Mouse (Mus musculus) spleen, adult 12 weeks (tissue): Measurements from ENCODE around the gene Prc1.

Experiments
- DNase-seq: peaks from one replicate; pipeline ENCODE4 v3.0.0; 2022; ENCODE audit warnings: low spot score

Prc1 gene

DNA sequence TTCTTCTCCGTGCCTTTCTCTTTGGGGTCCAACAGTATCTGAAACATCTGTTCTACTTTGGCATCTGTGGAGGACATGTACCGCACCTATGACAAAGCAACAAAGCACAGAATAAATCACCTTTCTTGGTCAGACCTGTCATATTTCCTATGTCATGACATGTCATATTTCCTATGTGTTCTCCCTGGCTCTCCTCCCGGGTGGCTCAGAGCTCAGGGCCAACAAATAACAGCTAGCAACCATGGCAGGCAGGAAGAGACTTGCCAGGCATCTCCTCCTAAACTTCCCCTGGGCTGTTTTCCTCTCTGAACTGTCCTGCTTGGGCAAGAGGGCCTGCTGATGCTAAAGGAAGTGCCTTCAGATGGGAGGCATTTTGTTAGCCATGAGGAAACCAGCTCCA lies 42.7 kb downstream of the Prc1 start:
- DNase-seq = no peak

DNA sequence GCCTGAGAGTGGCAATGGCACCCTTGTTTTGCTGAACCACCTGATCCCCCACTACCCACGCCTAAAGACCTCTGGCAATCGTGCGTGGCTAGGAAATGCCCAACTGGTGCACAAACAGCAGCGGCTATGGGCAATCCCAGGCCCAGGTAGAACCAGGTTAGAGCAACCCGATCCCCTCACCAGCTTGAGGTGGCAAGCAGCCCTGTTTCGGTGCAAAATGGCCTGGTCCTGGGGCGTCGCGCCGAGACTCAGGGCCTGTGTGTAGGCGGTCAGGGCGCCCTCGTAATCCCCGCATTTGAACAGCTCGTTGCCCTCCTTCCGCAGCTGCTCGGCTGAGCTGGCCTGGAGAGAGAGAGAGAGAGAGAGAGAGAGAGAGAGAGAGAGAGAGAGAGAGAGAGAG lies 45.1 kb downstream of the Prc1 start:
- no peak for DNase-seq

DNA sequence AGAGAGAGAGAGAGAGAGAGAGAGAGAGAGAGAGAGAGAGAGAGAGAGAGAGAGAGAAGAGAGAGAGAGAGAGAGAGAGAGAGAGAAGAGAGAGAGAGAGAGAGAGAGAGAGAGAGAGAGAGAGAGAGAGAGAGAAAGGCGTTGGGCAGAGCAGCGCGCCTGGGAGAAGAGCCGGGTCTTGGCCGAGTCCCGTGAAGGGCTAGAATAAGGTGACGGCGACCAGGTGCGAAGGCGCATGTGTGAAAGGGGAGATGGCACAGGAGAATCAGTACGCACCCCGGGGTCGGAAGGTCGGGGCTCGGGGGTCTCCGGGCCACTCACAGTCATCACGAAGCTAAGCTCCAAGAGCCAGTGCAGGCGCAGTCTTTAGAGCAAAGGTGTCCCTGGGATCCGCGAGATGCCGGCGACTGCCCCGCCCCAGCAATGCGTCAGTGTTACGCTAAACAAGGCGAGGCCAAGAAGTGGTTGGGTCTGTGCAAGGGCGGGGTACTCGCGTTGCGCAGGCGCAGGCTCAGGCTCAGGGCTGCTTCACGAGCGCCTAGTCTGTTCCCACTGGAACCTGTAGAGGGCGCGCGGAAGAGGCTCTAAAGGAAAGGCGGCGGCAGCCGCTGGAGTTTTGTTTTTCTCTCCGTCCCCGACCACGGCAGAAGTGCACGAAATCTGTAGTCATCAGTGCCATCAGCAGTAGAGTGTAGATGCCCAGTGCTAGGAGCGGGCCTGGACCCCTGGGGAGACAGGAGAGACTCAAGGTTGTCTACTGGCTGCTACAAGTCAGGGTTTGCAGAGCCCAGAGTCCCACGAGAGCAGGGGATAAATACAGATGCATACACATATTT lies 45.8 kb downstream of the Prc1 start:
- peak; percentile 97 for DNase-seq

DNA sequence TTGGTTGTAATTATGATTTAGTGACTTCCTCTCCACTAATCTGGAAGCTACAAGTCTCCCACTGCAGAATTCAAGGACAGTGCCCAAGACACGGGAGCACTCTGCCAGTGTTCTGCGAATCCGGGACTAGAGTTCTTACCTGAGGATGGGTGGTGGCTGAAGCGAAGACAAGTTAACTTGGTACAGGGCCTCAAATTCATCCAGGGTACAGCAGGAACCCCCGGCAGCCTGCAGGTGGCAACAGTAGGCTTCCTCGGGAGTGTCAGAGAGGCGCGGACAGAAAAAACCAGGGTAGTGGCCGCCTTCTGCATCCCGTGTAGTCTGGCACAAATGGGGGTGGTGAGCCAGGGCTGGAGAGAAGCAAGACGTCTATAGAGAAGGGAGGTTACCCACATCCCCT lies 46.5 kb downstream of the Prc1 start, which contains the start of gene Unc45a:
Gene Unc45a, minus strand, starts transcription at position 213 of the 400 bp plus-strand sequence.
- peak; percentile 62 for DNase-seq

DNA sequence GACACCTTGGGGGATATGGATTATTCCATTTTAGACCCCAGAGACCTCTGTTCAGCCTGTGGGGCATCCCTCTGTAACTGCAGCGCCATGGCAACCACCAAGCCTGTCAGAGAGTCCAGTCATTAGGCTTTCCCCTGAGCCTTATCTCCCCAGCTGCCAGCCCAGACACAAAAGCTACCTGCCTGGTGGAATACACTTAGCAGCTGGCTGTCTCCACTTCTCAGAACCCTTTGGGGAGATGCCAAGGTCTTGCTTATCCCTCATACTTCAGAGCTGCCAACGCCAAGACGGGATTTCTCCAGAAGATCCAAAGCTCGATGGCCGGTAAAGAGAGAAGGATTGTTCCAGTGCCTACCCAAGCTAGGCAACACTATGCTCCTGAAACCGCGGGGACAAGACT lies 47.5 kb downstream of the Prc1 start:
- DNase-seq = no peak

DNA sequence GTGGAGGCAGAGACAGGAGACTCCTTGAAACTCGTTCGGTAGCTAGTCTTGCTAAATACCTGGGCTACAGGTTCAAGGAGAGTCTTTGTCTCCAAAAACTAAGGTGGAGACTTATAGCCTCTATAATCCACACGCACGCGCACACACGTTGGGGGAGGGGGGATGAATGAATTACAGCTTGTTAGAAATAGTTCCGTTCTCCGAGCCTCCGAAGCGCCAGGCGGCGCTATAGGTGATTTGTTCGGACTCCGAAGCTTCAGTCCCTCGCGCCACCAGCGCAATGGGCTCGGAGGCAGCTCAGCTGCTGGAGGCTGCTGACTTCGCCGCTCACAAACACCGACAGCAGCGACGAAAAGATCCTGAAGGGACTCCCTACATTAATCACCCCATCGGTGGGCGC lies 48.6 kb downstream of the Prc1 start, which contains the start of gene Hddc3:
Gene Hddc3, plus strand, starts transcription at position 247 of the 400 bp plus-strand sequence.
- DNase-seq = peak; percentile 83

DNA sequence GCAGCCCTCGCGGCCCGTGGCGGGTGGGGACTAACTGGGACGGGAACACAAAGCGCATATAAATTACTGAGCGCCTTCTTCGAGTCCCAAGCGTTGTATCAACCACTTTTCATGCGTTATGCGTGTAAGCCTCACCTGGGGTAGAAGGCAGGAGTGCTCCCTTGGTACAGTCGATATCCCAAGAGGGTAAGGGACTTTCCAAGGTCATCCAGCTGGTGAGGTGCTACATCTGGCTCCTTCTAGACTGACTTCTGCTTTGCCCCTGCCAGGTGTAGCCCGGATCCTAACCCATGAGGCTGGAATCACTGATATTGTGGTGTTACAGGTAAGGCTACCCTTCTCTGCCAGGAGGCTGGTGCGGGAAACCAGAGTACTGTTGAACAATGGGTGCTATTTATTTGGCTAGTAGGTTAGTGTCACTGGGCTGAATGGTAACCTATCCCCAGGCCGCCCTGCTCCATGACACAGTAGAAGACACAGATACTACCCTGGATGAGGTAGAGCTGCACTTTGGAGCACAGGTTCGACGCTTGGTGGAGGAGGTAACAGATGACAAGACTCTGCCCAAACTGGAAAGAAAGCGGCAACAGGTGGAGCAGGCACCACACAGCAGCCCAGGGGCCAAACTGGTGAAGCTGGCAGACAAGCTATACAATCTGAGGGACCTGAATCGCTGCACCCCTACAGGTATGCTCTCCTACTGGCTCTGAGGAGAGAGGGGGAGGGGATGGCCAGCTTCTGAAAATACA lies 49.2 kb downstream of the Prc1 start:
- DNase-seq = no peak

DNA sequence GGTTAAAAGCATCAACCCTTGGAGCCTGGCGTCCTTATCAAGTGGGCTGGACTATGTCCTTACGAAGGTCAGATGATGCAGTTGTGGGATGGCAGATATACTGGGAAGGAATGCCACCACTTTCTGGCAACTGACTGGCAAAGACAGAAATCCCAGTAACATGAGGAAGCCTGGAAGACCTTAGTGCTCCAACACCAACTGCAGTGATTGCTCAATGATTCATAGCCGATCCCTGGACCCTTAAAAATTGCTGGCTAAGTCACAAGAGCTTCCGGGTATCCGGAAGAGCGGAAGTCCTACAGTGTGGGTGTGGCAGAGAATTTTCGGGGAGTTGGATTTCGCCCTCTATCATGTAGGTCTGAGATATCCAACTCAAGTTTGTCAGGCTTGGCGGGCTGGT lies 51.9 kb downstream of the Prc1 start:
- no peak for DNase-seq

DNA sequence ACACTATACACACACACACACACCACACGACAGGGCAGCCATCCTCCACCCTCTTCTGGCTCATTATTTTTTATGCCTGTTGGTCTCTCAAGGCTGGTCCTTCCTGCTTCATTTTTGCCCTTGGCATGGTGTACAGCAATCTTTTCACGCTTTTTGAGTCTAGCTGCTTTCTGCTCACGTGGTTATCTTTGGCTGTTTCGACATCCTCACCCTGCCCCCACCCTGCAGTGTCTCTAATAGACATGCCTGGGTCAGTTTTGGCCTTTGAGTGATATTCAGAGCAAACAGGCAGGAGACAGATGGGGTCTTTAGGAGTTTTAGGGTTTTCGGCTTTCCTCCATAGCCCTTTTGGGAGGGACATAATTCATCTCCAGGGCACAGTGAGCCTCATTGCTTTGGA lies 52.6 kb downstream of the Prc1 start:
- DNase-seq = no peak

DNA sequence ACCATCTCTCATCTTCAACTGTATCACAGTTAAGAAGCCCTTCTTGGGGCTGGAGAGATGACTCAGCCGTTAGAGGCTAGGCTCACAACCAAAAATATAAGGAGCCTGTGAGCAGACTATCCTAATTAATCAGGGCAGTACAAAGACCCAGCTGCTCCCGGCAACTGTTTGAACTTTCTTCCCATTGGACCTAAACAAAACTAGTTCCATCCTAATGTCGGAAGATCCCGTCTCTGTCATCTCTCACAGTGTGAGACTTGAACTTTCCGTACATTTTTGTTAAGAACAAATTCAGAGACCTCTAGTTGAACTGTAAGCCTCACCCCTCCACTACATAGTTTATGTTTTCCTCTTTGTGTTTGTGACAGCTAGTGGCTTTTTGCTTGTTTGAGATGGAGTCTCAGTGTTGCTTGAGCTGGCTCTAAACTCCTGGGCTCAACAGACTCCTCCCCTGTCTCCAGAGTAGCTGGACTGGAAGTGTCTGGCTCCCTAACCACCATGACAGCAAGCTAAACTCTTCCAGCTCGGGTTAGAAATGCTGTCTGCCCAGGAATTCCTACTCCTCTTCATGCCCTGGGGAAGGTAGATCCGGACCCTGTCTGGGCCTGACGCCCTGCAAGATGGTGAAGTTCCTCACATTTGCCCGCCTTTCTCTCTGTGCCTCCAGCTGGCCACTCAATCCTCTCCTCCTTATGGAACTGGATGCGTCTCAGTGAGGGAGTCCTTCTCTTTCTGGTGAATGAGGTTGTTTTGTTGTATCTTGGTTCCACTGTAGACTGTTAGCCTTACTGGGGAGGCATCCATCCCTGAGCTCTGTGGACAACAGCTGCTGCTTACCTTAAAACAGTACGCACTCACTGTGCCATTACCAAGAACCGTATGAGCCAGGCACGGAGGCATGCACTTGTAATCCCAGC lies 53.7 kb downstream of the Prc1 start:
- DNase-seq = no peak

DNA sequence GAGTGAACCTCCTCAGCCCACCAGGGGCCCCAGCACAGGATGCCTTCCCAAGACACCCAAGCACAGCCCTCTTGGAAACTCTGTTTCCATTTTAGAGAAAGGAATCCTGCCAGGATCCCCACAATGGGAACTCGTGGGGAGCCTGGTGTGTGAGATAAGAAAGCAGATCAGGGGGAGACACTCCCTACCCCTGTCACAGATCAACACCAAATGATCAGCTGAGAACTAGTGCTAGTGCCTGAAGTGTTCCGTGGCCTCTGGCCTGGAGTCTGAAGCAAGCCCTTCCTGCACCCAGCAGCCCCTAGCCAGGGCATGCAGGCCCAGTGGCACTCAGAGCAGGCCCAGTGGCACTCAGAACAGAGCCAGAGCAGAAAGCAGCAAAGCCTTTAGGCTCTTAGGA lies 56.6 kb downstream of the Prc1 start:
- DNase-seq = no peak

DNA sequence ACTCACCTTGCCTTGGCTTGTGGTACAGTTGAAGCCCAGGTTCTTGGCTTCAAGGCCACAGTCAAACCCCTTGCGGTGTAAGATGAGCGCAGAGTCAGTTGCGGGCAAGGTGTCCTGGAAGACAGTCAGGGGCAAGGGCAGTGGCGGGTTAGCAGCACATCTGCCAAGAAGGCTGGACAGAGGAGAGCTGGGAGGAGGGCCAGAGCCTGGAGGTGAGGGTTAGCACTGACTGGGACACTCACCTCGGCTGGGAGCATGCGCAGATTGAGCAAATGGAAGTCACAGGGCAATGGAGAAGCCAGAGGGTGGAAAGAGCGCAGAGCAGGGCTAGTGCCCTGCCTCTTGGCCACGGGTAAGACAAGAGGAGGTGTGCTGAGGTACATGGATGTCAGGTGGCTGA lies 58.7 kb downstream of the Prc1 start:
- DNase-seq = no peak

DNA sequence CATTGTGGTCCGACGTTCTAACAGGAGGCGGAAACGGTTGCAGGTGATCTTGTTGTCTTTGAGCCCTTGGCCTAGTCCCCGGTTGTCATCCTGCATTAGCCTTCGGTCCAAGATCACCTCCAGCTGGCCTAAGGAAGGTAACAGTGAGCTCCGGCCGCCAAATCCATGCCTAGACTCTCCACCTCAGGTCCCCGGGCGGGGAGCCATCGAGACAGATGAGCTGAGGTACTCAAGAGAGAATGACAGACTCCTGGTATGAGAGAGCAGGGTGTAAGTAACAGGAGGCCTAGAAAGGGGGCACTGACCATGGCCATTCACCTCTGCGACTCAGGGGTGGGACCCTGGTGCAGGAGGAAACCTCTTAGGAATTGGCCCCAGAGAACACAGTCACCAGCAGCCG lies 62.1 kb downstream of the Prc1 start:
- DNase-seq = no peak

DNA sequence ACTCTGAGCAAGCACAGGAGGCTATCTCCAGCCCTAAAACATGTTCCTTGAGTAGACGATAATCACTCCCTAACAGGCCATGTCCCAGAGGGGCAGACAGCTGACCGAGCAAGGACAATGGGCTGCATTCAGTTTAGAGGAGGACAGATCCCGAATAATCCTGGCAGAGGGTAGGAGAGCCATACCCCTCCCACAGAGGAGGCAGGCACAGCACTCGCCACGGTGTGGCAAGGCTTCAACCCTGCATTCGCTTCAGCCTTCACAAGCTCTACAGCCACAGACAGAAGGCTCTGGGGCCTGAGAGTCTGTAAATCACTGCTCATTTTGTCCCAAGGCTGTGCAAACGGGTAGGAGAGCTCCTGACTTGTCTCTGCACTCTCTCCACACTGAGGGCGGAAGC lies 62.9 kb downstream of the Prc1 start:
- DNase-seq = no peak

DNA sequence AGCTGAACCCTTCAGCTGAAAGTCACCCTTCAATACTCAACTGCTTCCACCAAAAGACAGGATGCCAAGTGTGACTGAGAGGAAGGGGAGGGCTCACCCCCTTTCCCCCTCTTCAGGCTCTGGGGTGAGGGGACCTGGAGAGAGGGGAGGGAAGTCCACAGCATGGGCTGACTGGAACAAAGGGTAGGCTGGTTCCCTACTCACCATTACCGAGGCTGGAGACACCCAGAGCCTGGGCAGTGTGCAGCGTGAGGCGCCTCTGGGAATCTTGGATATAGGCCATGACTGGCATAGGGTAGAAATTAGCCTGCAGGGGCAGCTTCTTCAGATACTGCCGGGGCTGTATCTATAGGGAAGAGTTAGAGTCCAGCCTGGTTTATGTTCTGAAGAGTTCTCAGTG lies 63.8 kb downstream of the Prc1 start:
- no peak for DNase-seq

DNA sequence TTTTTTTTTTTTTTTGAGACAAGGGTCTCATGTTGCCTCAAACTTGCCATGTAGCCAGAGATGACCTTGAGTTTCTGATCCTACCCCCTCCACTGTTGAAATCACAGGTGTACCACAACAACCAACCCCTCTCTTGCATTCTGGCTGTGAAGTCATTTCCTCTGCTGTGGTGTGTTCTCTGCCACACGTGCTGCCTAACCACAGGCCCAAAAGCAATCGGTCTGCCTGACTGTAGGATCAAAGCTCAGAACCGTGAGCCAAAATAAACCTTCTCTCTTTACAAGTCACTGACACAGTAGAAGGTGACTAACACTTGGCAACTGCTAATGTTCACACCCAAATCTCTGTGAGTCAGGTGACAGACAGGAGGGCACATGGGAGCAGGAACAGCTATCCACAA lies 66.2 kb downstream of the Prc1 start:
- DNase-seq = no peak

DNA sequence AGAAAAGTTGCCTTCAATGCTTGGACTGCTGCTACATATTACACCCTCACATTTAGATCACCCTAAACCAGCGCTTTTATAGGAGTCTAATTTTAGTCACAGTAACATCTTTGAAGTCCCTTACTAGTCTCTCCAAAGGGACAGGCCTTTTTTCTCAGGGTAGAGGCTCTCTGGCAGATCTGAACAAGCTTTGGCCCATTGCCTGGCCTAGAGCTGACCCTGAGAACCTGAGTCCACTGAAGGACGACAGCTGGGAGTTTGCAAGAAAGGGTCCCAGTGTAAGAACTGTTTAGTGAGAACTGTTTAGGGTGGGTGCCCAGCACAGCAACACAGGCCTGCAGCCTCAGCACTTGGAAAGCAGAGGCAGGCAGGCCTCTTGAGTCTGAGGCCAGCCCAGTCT lies 71.5 kb downstream of the Prc1 start:
- DNase-seq = no peak
